Mouse (Mus musculus) CH12.LX (cell line): Measurements from ENCODE around the gene Ptpn14.

Source experiments
- CHD2 ChIP-seq: IDR thresholded peaks from 2 replicates; pipeline ENCODE4 v1.6.1; 2011; ENCODE audit warnings: low read length, improper control_type of control experiment
- CTCF ChIP-seq, 2 experiments: IDR thresholded peaks in 1 of 2; conservative IDR thresholded peaks in 1 of 2; 2 replicates each; pipeline ENCODE4 v1.5.1; 2011 to 2012; ENCODE audit warnings: low read depth in 2 of 2, low read length in 2 of 2, improper control_type of control experiment in 1 of 2, inconsistent platforms in 1 of 2, mild to moderate bottlenecking in 1 of 2, moderate library complexity in 1 of 2
- ELF1 ChIP-seq: IDR thresholded peaks from 2 replicates; pipeline ENCODE4 v1.6.1; 2014; ENCODE audit warnings: low read depth, mild to moderate bottlenecking, inconsistent platforms, low read length, improper control_type of control experiment
- EP300 ChIP-seq: IDR thresholded peaks from 2 replicates; pipeline ENCODE4 v1.6.1; 2011; ENCODE audit warnings: low read length, improper control_type of control experiment
- HCFC1 ChIP-seq: IDR thresholded peaks from 2 replicates; pipeline ENCODE4 v1.6.1; 2012; ENCODE audit warnings: low read depth, mild to moderate bottlenecking, inconsistent platforms, low read length, improper control_type of control experiment
- JUND ChIP-seq: conservative IDR thresholded peaks from 2 replicates; pipeline ENCODE4 v1.6.1; 2011; ENCODE audit warnings: low read depth, low read length, improper control_type of control experiment
- MAZ ChIP-seq: IDR thresholded peaks from 2 replicates; pipeline ENCODE4 v1.6.1; 2012; ENCODE audit warnings: low read depth, mild to moderate bottlenecking, inconsistent platforms, low read length, improper control_type of control experiment, moderate library complexity
- POLR2A ChIP-seq: IDR thresholded peaks from 2 replicates; pipeline ENCODE4 v1.6.1; 2011; ENCODE audit warnings: low read depth, mild to moderate bottlenecking, improper control_type of control experiment, low read length
- SMC3 ChIP-seq: IDR thresholded peaks from 2 replicates; pipeline ENCODE4 v1.6.1; 2011; ENCODE audit warnings: low read depth, low read length, improper control_type of control experiment
- ZKSCAN1 ChIP-seq: IDR thresholded peaks from 2 replicates; pipeline ENCODE4 v1.6.1; 2012; ENCODE audit warnings: low read depth, inconsistent platforms, low read length, improper control_type of control experiment, borderline replicate concordance

- no peak for TF ChIP-seq POLR2A
- TF ChIP-seq HCFC1: no peak
- TF ChIP-seq CTCF (conservative IDR thresholded peaks at IDR 0.05 in 1 of 2, IDR thresholded peaks at IDR 0.05 in 1 of 2; ENCODE audit: low read depth in 2 of 2, low read length in 2 of 2): no peak
- TF ChIP-seq SMC3: no peak
- no peak for TF ChIP-seq ELF1
- no peak for TF ChIP-seq ZKSCAN1
- no peak for TF ChIP-seq CHD2
- TF ChIP-seq JUND: no peak
- TF ChIP-seq MAZ: no peak
- TF ChIP-seq EP300: no peak
Measured at GRCm38 (mm10) chr1:189846319-189846718, 118.3 kb downstream of the Ptpn14 start.
